Mouse (Mus musculus): ENCODE data around the gene Pitx1. TPM values are rescaled to one million over a fixed set of nuclear protein-coding genes. Genes with fewer than 3 reads are reported as not detected.

The Pitx1 gene
- polyA plus RNA-seq, 1 experiment from 2014 or later, result 0.09 TPM

- H3K9ac ChIP-seq (ENCODE audit: low read length), result peak overlapping the region; percentile 30; the same call in 1 of the 2 replicates
- H3K4me2 ChIP-seq (ENCODE audit: low read length), result peak overlapping the region; percentile 58
- H3K27me3 ChIP-seq (ENCODE audit: control insufficient read depth, insufficient read depth, low read length), result peaks cover 90% of the 10 kb centered on the region
- H3K36me3 ChIP-seq (ENCODE audit: control insufficient read depth, insufficient read depth, low read length), result no peaks in the 10 kb centered on the region
- no peak for ATAC-seq (ENCODE audit: insufficient number of reproducible peaks, insufficient read depth, low FRiP score, low read depth)
- peak overlapping the region; percentile 20 to 31 for H3K4me3 ChIP-seq (ENCODE audit: control insufficient read depth in 1 of 2, insufficient read depth in 1 of 2, low read depth in 1 of 2, low read length in 2 of 2)
- WGBS, result under 1% methylated on average over 47 of the region's 48 CpGs
- no peak overlapping the region for H3K27ac ChIP-seq (replicated peaks in 1 of 2; ENCODE audit: control insufficient read depth in 1 of 2, insufficient read depth in 1 of 2, low read depth in 2 of 2, low read length in 2 of 2)
- H3K9me3 ChIP-seq (ENCODE audit: control insufficient read depth, low read length), result no peaks in the 10 kb centered on the region
- peaks cover 3 to 21% of the 10 kb centered on the region in 2 experiments; a peak in 3 of 4 replicates for H3K4me1 ChIP-seq (ENCODE audit: control insufficient read depth in 2 of 2, insufficient read depth in 2 of 2, low read length in 2 of 2)
These were observed 5.7 kb downstream of the Pitx1 start for GRCm38 (mm10) chr13:55830081-55830832.

DNA sequence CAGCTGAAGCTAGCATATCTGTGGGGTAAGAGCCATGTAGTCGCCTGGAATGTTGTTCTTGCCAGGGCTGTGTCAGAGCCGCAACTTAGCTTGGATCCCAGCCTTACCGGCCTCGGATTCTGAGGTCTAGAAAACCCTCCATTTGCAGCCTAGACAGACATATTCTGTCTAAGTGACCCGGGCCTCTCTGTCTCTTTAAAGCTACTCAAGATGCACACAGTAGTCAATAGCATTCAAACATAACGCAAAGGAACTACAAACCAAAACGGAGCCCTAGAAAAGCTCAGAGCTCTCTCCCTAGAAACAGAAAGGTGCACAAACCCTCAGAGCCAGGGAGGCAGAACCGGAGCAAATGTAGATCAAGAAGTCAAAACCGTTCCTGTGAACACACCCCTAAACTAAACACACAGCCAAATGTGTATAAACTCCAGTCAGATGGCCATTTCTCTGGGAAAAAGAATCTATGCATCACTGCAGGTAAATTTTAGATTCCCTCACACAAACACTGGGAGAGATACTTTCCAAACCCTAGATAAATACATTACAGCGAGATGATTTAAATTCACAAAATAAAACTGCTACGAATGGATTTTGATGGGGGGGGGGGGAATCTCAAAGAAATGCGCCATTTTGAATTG lies 6.9 kb downstream of the Pitx1 start:
- peaks cover 90% of the 10 kb centered on the region for H3K27me3 ChIP-seq (ENCODE audit: control insufficient read depth, insufficient read depth, low read length)
- 7% methylated on average over 12 of the region's 12 CpGs for WGBS
- 0 out of 4 replicates have a peak overlapping the region, but pooled peaks of 1 of the 2 experiments have one; percentile 6 for H3K4me3 ChIP-seq (ENCODE audit: control insufficient read depth in 1 of 2, insufficient read depth in 1 of 2, low read depth in 1 of 2, low read length in 2 of 2)
- H3K9ac ChIP-seq (ENCODE audit: low read length), result no peak overlapping the region
- H3K27ac ChIP-seq (replicated peaks in 1 of 2; ENCODE audit: control insufficient read depth in 1 of 2, insufficient read depth in 1 of 2, low read depth in 2 of 2, low read length in 2 of 2), result no peak overlapping the region
- no peaks in the 10 kb centered on the region for H3K36me3 ChIP-seq (ENCODE audit: control insufficient read depth, insufficient read depth, low read length)
- peaks cover 3 to 22% of the 10 kb centered on the region in 2 experiments; a peak in 3 of 4 replicates for H3K4me1 ChIP-seq (ENCODE audit: control insufficient read depth in 2 of 2, insufficient read depth in 2 of 2, low read length in 2 of 2)
- no peak overlapping the region for H3K4me2 ChIP-seq (ENCODE audit: low read length)
- no peaks in the 10 kb centered on the region for H3K9me3 ChIP-seq (ENCODE audit: control insufficient read depth, low read length)
- ATAC-seq (ENCODE audit: insufficient number of reproducible peaks, insufficient read depth, low FRiP score, low read depth), result no peak

GRCm38 (mm10) chr13:55828141-55829017 lies 7.6 kb downstream of the Pitx1 start:
- H3K9me3 ChIP-seq (ENCODE audit: control insufficient read depth, low read length), result no peaks in the 10 kb centered on the region
- no peak overlapping the region for H3K27ac ChIP-seq (replicated peaks in 1 of 2; ENCODE audit: control insufficient read depth in 1 of 2, insufficient read depth in 1 of 2, low read depth in 2 of 2, low read length in 2 of 2)
- H3K4me3 ChIP-seq (ENCODE audit: control insufficient read depth in 1 of 2, insufficient read depth in 1 of 2, low read depth in 1 of 2, low read length in 2 of 2), result peak overlapping the region in 1 of 2 experiments; percentile 6; a peak in 1 of 4 replicates
- no peak overlapping the region for H3K9ac ChIP-seq (ENCODE audit: low read length)
- peaks cover 3 to 22% of the 10 kb centered on the region in 2 experiments; a peak in 3 of 4 replicates for H3K4me1 ChIP-seq (ENCODE audit: control insufficient read depth in 2 of 2, insufficient read depth in 2 of 2, low read length in 2 of 2)
- WGBS, result 1% methylated on average over 50 of the region's 50 CpGs
- no peak for ATAC-seq (ENCODE audit: insufficient number of reproducible peaks, insufficient read depth, low FRiP score, low read depth)
- no peaks in the 10 kb centered on the region for H3K36me3 ChIP-seq (ENCODE audit: control insufficient read depth, insufficient read depth, low read length)
- H3K27me3 ChIP-seq (ENCODE audit: control insufficient read depth, insufficient read depth, low read length), result peaks cover 90% of the 10 kb centered on the region
- H3K4me2 ChIP-seq (ENCODE audit: low read length), result 0 out of 2 replicates have a peak overlapping the region, but pooled peaks have one; percentile 3

DNA sequence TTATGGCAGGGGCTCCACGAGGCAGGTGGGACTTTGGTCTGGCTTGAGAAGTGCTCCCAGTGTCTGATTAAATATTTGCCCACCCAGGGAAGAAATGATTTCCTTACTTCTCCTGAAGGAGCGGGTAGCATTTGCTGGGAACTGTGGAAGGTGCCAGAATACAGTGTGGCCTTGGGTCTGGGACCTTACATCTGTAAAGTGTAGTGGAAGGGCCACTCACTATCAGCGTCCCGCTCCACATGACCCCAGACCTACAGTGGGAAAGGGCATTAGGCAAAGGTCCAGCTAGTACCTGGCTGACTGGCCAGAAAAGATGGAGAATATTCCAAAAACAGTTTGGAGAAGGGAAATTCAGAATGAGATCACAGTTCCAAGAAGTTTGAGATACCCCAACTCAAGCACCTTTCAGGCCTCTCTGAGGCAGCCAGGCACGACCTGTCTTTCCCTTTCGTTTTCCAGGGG lies 8.3 kb downstream of the Pitx1 start:
- WGBS, result 3% methylated on average over 6 of the region's 6 CpGs
- Histone ChIP-seq H3K27ac (replicated peaks in 1 of 2; ENCODE audit: control insufficient read depth in 1 of 2, insufficient read depth in 1 of 2, low read depth in 2 of 2, low read length in 2 of 2) (no peak overlapping the region), H3K4me1 (ENCODE audit: control insufficient read depth in 2 of 2, insufficient read depth in 2 of 2, low read length in 2 of 2) (peaks cover 3 to 22% of the 10 kb centered on the region in 2 experiments; a peak in 3 of 4 replicates), H3K4me2 (ENCODE audit: low read length) (no peak overlapping the region), H3K9ac (ENCODE audit: low read length) (no peak overlapping the region), H3K4me3 (ENCODE audit: control insufficient read depth in 1 of 2, insufficient read depth in 1 of 2, low read depth in 1 of 2, low read length in 2 of 2) (peak overlapping the region in 1 of 2 experiments; percentile 6; a peak in 1 of 4 replicates), H3K9me3 (ENCODE audit: control insufficient read depth, low read length) (no peaks in the 10 kb centered on the region), H3K36me3 (ENCODE audit: control insufficient read depth, insufficient read depth, low read length) (no peaks in the 10 kb centered on the region), H3K27me3 (ENCODE audit: control insufficient read depth, insufficient read depth, low read length) (peaks cover 90% of the 10 kb centered on the region)
- ATAC-seq (ENCODE audit: insufficient number of reproducible peaks, insufficient read depth, low FRiP score, low read depth), result no peak

GRCm38 (mm10) chr13:55826796-55827678 lies 9.0 kb downstream of the Pitx1 start:
- H3K9ac ChIP-seq (ENCODE audit: low read length), result no peak overlapping the region
- ATAC-seq (ENCODE audit: insufficient number of reproducible peaks, insufficient read depth, low FRiP score, low read depth), result no peak
- H3K36me3 ChIP-seq (ENCODE audit: control insufficient read depth, insufficient read depth, low read length), result no peaks in the 10 kb centered on the region
- no peak overlapping the region for H3K4me2 ChIP-seq (ENCODE audit: low read length)
- H3K27ac ChIP-seq (replicated peaks in 1 of 2; ENCODE audit: control insufficient read depth in 1 of 2, insufficient read depth in 1 of 2, low read depth in 2 of 2, low read length in 2 of 2), result no peak overlapping the region
- H3K9me3 ChIP-seq (ENCODE audit: control insufficient read depth, low read length), result no peaks in the 10 kb centered on the region
- no peak overlapping the region for H3K4me3 ChIP-seq (ENCODE audit: control insufficient read depth in 1 of 2, insufficient read depth in 1 of 2, low read depth in 1 of 2, low read length in 2 of 2)
- peaks cover 90% of the 10 kb centered on the region for H3K27me3 ChIP-seq (ENCODE audit: control insufficient read depth, insufficient read depth, low read length)
- WGBS, result 4% methylated on average over 13 of the region's 13 CpGs
- H3K4me1 ChIP-seq (ENCODE audit: control insufficient read depth in 2 of 2, insufficient read depth in 2 of 2, low read length in 2 of 2), result peaks cover 3 to 22% of the 10 kb centered on the region in 2 experiments; a peak in 3 of 4 replicates

DNA sequence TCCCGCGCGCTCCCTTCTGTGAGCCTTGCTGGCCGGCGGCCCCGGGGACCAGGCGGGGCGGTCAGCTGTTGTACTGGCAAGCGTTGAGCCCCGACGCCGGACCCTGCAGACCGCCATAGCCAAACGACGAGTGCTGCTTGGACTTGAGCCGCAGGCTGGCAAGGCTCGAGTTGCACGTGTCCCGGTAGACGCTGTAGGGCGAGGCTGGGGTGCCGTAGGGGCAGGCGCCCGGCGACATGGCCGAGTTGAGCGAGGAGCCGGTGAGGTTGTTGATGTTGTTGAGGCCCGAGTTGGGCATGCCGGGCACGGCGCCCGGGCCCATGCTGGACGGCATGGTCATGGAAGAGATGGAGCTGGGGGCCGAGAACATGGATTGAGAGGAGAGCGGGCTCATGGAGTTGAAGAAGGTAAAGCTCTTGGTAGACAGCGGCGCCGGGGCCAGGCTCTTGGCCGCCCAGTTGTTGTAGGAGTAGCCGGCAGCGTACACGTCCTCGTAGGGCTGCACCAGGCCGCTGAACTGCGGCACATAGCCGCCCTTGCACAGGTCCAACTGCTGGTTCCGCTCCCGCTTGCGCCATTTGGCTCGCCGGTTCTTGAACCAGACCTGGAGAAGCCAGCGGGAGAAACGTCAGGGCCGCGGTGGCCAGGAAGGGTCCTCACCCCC lies 9.9 kb downstream of the Pitx1 start:
- H3K27me3 ChIP-seq (ENCODE audit: control insufficient read depth, insufficient read depth, low read length), result peaks cover 90% of the 10 kb centered on the region
- no peak for ATAC-seq (ENCODE audit: insufficient number of reproducible peaks, insufficient read depth, low FRiP score, low read depth)
- H3K36me3 ChIP-seq (ENCODE audit: control insufficient read depth, insufficient read depth, low read length), result no peaks in the 10 kb centered on the region
- H3K9me3 ChIP-seq (ENCODE audit: control insufficient read depth, low read length), result no peaks in the 10 kb centered on the region
- H3K9ac ChIP-seq (ENCODE audit: low read length), result no peak overlapping the region
- no peak overlapping the region for H3K27ac ChIP-seq (replicated peaks in 1 of 2; ENCODE audit: control insufficient read depth in 1 of 2, insufficient read depth in 1 of 2, low read depth in 2 of 2, low read length in 2 of 2)
- no peak overlapping the region for H3K4me2 ChIP-seq (ENCODE audit: low read length)
- WGBS, result 2% methylated on average over 56 of the region's 56 CpGs
- H3K4me3 ChIP-seq (ENCODE audit: control insufficient read depth in 1 of 2, insufficient read depth in 1 of 2, low read depth in 1 of 2, low read length in 2 of 2), result 0 out of 4 replicates have a peak overlapping the region, but pooled peaks of 1 of the 2 experiments have one; percentile 6
- peaks cover 3 to 17% of the 10 kb centered on the region in 2 experiments; a peak in 3 of 4 replicates for H3K4me1 ChIP-seq (ENCODE audit: control insufficient read depth in 2 of 2, insufficient read depth in 2 of 2, low read length in 2 of 2)

Measured in heart, embryonic 14.5 days (tissue).